Comparison of ENCODE assay signal across 8 mouse cellular contexts in genomic region chr12:109748326-109749059, GRCm38 (mm10).
A peak's percentile ranks its signal among the peaks of the same experiment; 100 is the strongest.
DNase-seq lines count a peak whose midpoint lies in the region; ATAC-seq and TF ChIP-seq lines count a peak whose summit lies in the region.
"Had no signal": no experiment of that assay in that cellular context is flagged by ENCODE, and none has a peak within 500 bp of the region (broad histone marks: within the 10 kb centered on the region; RNA-seq: fewer than 3 reads in every experiment).

No protein-coding gene starts in this region.

- H3K4me1 ChIP-seq in midbrain, embryonic 12.5 days = peaks cover 49% of the 10 kb centered on the region
- peaks cover 25% of the 10 kb centered on the region for H3K4me1 ChIP-seq in midbrain, embryonic 16.5 days (ENCODE audit: control insufficient read depth, insufficient read depth, low read length)
- peaks cover 57% of the 10 kb centered on the region for H3K4me1 ChIP-seq in hindbrain, embryonic 12.5 days
- H3K4me1 ChIP-seq in kidney, adult 2 months (ENCODE audit: control insufficient read depth, insufficient read depth, low read length) = no peaks in the 10 kb centered on the region

- H3K27me3 ChIP-seq in midbrain, embryonic 12.5 days = peaks cover 31% of the 10 kb centered on the region
- no peaks in the 10 kb centered on the region for H3K27me3 ChIP-seq in midbrain, embryonic 16.5 days (ENCODE audit: control insufficient read depth, insufficient read depth, low read depth, low read length)
- no peaks in the 10 kb centered on the region for H3K27me3 ChIP-seq in hindbrain, embryonic 12.5 days
- no peaks in the 10 kb centered on the region for H3K27me3 ChIP-seq in kidney, adult 2 months (replicated peaks; ENCODE audit: control insufficient read depth, insufficient read depth, low read length)

- peaks cover 13% of the 10 kb centered on the region; the same call in 1 of the 2 replicates for H3K36me3 ChIP-seq in midbrain, embryonic 12.5 days
- peaks cover 2% of the 10 kb centered on the region; the same call in 1 of the 2 replicates for H3K36me3 ChIP-seq in midbrain, embryonic 16.5 days (ENCODE audit: control insufficient read depth, insufficient read depth, low read length)
- peaks cover 8% of the 10 kb centered on the region for H3K36me3 ChIP-seq in hindbrain, embryonic 12.5 days
- H3K36me3 ChIP-seq in kidney, adult 2 months (ENCODE audit: control insufficient read depth, insufficient read depth, low read length) = no peaks in the 10 kb centered on the region

- WGBS in midbrain, embryonic 12.5 days = 81% methylated on average over 12 of the region's 12 CpGs
- 84% methylated on average over 12 of the region's 12 CpGs for WGBS in midbrain, embryonic 16.5 days
- 82% methylated on average over 12 of the region's 12 CpGs for WGBS in hindbrain, embryonic 12.5 days
- WGBS in kidney, adult 2 months = 74% methylated on average over 12 of the region's 12 CpGs

- DNase-seq in left cerebral cortex, postnatal 4 days = peak; percentile 55
- peak; percentile 41 for DNase-seq in telencephalon, adult 2 months (ENCODE audit: low read depth, low spot score)
- no peak for DNase-seq in retina, embryonic 14.5 days (ENCODE audit: low spot score)
- no peak for DNase-seq in kidney, adult 2 months

- peak overlapping the region; percentile 81 for H3K27ac ChIP-seq in midbrain, embryonic 12.5 days (replicated peaks)
- no peak overlapping the region for H3K27ac ChIP-seq in midbrain, embryonic 16.5 days (ENCODE audit: low read length)
- H3K27ac ChIP-seq in hindbrain, embryonic 12.5 days = peak overlapping the region; percentile 86
- no peak overlapping the region for H3K27ac ChIP-seq in kidney, adult 2 months (ENCODE audit: insufficient read depth, low read depth, low read length)

- no peak overlapping the region for H3K4me3 ChIP-seq in midbrain, embryonic 12.5 days
- H3K4me3 ChIP-seq in midbrain, embryonic 16.5 days (ENCODE audit: low read depth, low read length) = no peak overlapping the region
- H3K4me3 ChIP-seq in hindbrain, embryonic 12.5 days = no peak overlapping the region
- no peak overlapping the region for H3K4me3 ChIP-seq in kidney, adult 2 months (ENCODE audit: insufficient read depth, low read depth, low read length)
- H3K4me3 ChIP-seq: neural tube, embryonic 12.5 days had no signal

- intact Hi-C loops in left cerebral cortex, postnatal 4 days (cut with DNase I) = no loop called here

- no peak for ATAC-seq in midbrain, embryonic 12.5 days (ENCODE audit: low FRiP score, low read depth)
- ATAC-seq in midbrain, embryonic 16.5 days = no peak
- no peak for ATAC-seq in hindbrain, embryonic 12.5 days (ENCODE audit: low FRiP score)

- H3K9ac ChIP-seq in midbrain, embryonic 12.5 days (replicated peaks) = no peak overlapping the region
- no peak overlapping the region for H3K9ac ChIP-seq in midbrain, embryonic 16.5 days (ENCODE audit: low read depth, low read length)
- no peak overlapping the region for H3K9ac ChIP-seq in hindbrain, embryonic 12.5 days
- H3K9ac ChIP-seq: neural tube, embryonic 12.5 days had no signal

- no peak for TF ChIP-seq CTCF in kidney, adult 2 months (conservative IDR thresholded peaks at IDR 0.05; ENCODE audit: insufficient read depth, insufficient read length, low read depth, low read length)

- no peak for TF ChIP-seq POLR2A in kidney, adult 2 months (IDR thresholded peaks at IDR 0.05; ENCODE audit: low read depth, low read length)

- no peak overlapping the region for H3K4me2 ChIP-seq in midbrain, embryonic 12.5 days (replicated peaks)
- H3K4me2 ChIP-seq in midbrain, embryonic 16.5 days (ENCODE audit: low read length) = no peak overlapping the region
- no peak overlapping the region for H3K4me2 ChIP-seq in hindbrain, embryonic 12.5 days (replicated peaks)

- H3K9me3 ChIP-seq in midbrain, embryonic 12.5 days = no peaks in the 10 kb centered on the region
- no peaks in the 10 kb centered on the region for H3K9me3 ChIP-seq in midbrain, embryonic 16.5 days (replicated peaks; ENCODE audit: control insufficient read depth, low read length, poor library complexity, severe bottlenecking)
- H3K9me3 ChIP-seq in hindbrain, embryonic 12.5 days (replicated peaks) = no peaks in the 10 kb centered on the region
- H3K9me3 ChIP-seq: neural tube, embryonic 12.5 days had no signal

Comparison
In these comparisons a context has a peak if more than half of its experiments do, and no peak if none do; other contexts are left out.
1. H3K27ac ChIP-seq: peak in midbrain, embryonic 12.5 days (single experiment) and hindbrain, embryonic 12.5 days (single experiment); none in midbrain, embryonic 16.5 days (single experiment) and kidney, adult 2 months (single experiment).
2. DNase-seq: peak in left cerebral cortex, postnatal 4 days (single experiment) and telencephalon, adult 2 months (single experiment); none in retina, embryonic 14.5 days (single experiment) and kidney, adult 2 months (single experiment).